Mouse (Mus musculus): ENCODE results near the gene Tnk1. TPM values are rescaled to one million over a fixed set of nuclear protein-coding genes. Genes with fewer than 3 reads are reported as not detected.

Tnk1 gene
- polyA plus RNA-seq, 1 experiment from 2014 or later: not detected

- under 1% methylated on average over 47 of the region's 52 CpGs for WGBS
- Histone ChIP-seq H3K4me2 (replicated peaks) (peak overlapping the region; percentile 99), H3K4me1 (replicated peaks; ENCODE audit: control insufficient read depth, insufficient read depth, low read length) (peaks cover 35% of the 10 kb centered on the region), H3K9ac (peak overlapping the region; percentile 98), H3K36me3 (replicated peaks; ENCODE audit: control insufficient read depth, insufficient read depth) (peaks cover 21% of the 10 kb centered on the region), H3K9me3 (ENCODE audit: control insufficient read depth, low read length) (no peaks in the 10 kb centered on the region), H3K27me3 (ENCODE audit: control insufficient read depth, insufficient read depth, low read length) (no peaks in the 10 kb centered on the region), H3K27ac (peak overlapping the region; percentile 98), H3K4me3 (replicated peaks; ENCODE audit: low read length) (peak overlapping the region; percentile 95)
- DNase-seq (ENCODE audit: low spot score) (peak; percentile 50), ATAC-seq (ENCODE audit: low FRiP score) (no peak)
Observed at GRCm38 (mm10) chr11:69836703-69837576, 21.6 kb downstream of the Tnk1 start.

DNA sequence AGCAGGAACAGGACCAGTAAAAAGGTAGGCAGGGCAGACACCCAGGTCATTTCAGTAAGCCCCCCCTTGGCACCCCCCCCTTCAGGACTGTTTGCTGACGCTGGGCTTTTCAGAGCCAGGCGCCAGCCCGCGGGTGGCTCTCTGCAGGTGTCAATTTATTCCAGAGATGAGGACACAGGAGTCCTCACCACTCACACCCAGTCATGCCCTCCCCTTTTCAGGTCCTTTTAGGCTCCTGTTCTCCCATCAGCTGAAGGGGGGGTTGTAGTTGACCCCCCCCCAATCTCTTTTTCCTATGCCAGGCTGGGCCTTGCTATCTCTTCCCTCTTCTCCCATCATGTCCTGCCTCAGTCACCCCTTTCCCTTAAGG is 22.6 kb downstream of the Tnk1 start:
- ATAC-seq (ENCODE audit: low FRiP score) (no peak), DNase-seq (ENCODE audit: low spot score) (no peak)
- peak overlapping the region; percentile 98 for H3K27ac ChIP-seq
- no peaks in the 10 kb centered on the region for H3K9me3 ChIP-seq (ENCODE audit: control insufficient read depth, low read length)
- H3K9ac ChIP-seq: peak overlapping the region; percentile 98
- H3K4me3 ChIP-seq (replicated peaks; ENCODE audit: low read length): peak overlapping the region; percentile 95
- WGBS: 0% methylated on average over 4 of the region's 4 CpGs
- peaks cover 35% of the 10 kb centered on the region for H3K4me1 ChIP-seq (replicated peaks; ENCODE audit: control insufficient read depth, insufficient read depth, low read length)
- peak overlapping the region; percentile 99 for H3K4me2 ChIP-seq (replicated peaks)
- no peaks in the 10 kb centered on the region for H3K27me3 ChIP-seq (ENCODE audit: control insufficient read depth, insufficient read depth, low read length)
- H3K36me3 ChIP-seq (replicated peaks; ENCODE audit: control insufficient read depth, insufficient read depth): peaks cover 29% of the 10 kb centered on the region

DNA sequence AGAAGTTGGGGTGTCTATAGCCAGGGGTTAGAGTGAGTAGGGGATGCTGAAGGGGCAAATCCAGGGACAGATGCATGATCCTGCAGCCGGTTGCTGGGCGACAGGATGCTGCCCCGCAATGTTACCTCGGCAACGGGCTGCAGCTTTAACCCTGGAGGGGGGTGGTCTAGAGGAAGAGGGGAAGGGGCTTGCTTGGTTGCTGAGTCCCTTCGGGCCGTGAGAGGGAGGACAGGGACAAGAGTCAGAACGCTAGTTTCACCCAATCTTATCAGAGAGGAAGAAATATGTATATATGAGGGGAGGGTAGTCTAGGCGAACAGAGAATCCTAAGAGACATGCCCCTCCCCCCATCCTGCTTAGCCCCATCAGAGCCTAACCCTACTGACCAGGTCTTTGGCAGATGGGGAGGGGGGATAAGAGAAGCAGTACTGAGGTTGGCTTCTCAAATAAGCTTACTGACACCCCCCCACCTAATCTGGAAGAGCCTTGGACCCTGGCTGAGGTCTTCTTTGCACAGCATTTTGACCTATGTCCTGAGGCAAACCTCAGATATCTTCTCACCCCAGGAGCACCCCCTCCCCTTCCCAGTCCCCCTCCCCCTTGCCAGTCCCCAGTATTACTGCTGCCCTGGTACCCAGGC is 23.1 kb downstream of the Tnk1 start:
- Histone ChIP-seq H3K27me3 (ENCODE audit: control insufficient read depth, insufficient read depth, low read length) (no peaks in the 10 kb centered on the region), H3K9me3 (ENCODE audit: control insufficient read depth, low read length) (no peaks in the 10 kb centered on the region), H3K9ac (peak overlapping the region; percentile 98), H3K27ac (peak overlapping the region; percentile 98), H3K4me2 (replicated peaks) (peak overlapping the region; percentile 99), H3K4me1 (replicated peaks; ENCODE audit: control insufficient read depth, insufficient read depth, low read length) (peaks cover 35% of the 10 kb centered on the region), H3K36me3 (replicated peaks; ENCODE audit: control insufficient read depth, insufficient read depth) (peaks cover 34% of the 10 kb centered on the region), H3K4me3 (replicated peaks; ENCODE audit: low read length) (peak overlapping the region; percentile 95)
- DNase-seq (ENCODE audit: low spot score) (no peak), ATAC-seq (ENCODE audit: low FRiP score) (no peak)
- WGBS: under 1% methylated on average over 9 of the region's 9 CpGs

- H3K36me3 ChIP-seq (replicated peaks; ENCODE audit: control insufficient read depth, insufficient read depth): peaks cover 44% of the 10 kb centered on the region
- peak overlapping the region; percentile 95 for H3K4me3 ChIP-seq (replicated peaks; ENCODE audit: low read length)
- no peak for DNase-seq (ENCODE audit: low spot score)
- no peaks in the 10 kb centered on the region for H3K9me3 ChIP-seq (ENCODE audit: control insufficient read depth, low read length)
- peak overlapping the region; percentile 98 for H3K9ac ChIP-seq
- ATAC-seq (ENCODE audit: low FRiP score): no peak
- H3K27me3 ChIP-seq (ENCODE audit: control insufficient read depth, insufficient read depth, low read length): no peaks in the 10 kb centered on the region
- WGBS: 6% methylated on average over 37 of the region's 48 CpGs
- H3K27ac ChIP-seq: peak overlapping the region; percentile 38; the same call in 1 of the 2 replicates
- peak overlapping the region; percentile 99 for H3K4me2 ChIP-seq (replicated peaks)
- H3K4me1 ChIP-seq (replicated peaks; ENCODE audit: control insufficient read depth, insufficient read depth, low read length): peaks cover 31% of the 10 kb centered on the region
Observed at GRCm38 (mm10) chr11:69834001-69834549, 24.5 kb downstream of the Tnk1 start.

GRCm38 (mm10) chr11:69833554-69833953 is 25.0 kb downstream of the Tnk1 start:
- H3K27ac ChIP-seq: no peak overlapping the region
- DNase-seq (ENCODE audit: low spot score) (no peak), ATAC-seq (ENCODE audit: low FRiP score) (no peak)
- 45% methylated on average over 8 of the region's 8 CpGs for WGBS
- H3K9ac ChIP-seq: peak overlapping the region; percentile 98
- peak overlapping the region; percentile 95 for H3K4me3 ChIP-seq (replicated peaks; ENCODE audit: low read length)
- no peaks in the 10 kb centered on the region for H3K27me3 ChIP-seq (ENCODE audit: control insufficient read depth, insufficient read depth, low read length)
- no peaks in the 10 kb centered on the region for H3K9me3 ChIP-seq (ENCODE audit: control insufficient read depth, low read length)
- peaks cover 26% of the 10 kb centered on the region for H3K4me1 ChIP-seq (replicated peaks; ENCODE audit: control insufficient read depth, insufficient read depth, low read length)
- H3K4me2 ChIP-seq (replicated peaks): peak overlapping the region; percentile 99
- H3K36me3 ChIP-seq (replicated peaks; ENCODE audit: control insufficient read depth, insufficient read depth): peaks cover 49% of the 10 kb centered on the region

DNA sequence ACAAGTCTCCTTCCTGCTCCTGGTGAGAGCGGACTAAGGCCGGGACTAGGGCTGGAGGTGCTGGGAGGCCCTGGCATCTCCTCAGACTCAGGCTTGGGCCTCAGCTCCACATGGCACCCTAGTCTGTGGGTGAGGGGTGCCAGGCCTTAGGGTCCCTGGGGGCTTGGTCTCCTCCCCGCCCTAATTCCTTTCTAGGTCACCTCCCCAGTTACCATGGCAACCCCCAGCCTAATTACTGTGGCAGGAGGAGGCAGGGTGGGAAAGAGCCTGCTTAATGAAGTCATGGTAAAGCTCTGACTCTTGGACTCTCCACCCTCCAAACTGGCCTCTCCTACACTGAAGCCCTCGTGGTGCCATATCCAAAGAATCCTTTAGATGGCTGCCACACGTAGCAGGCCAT is 29.7 kb downstream of the Tnk1 start:
- Histone ChIP-seq H3K4me1 (replicated peaks; ENCODE audit: control insufficient read depth, insufficient read depth, low read length) (peaks cover 3% of the 10 kb centered on the region), H3K4me2 (replicated peaks) (no peak overlapping the region), H3K4me3 (replicated peaks; ENCODE audit: low read length) (no peak overlapping the region), H3K27me3 (ENCODE audit: control insufficient read depth, insufficient read depth, low read length) (no peaks in the 10 kb centered on the region), H3K27ac (no peak overlapping the region), H3K9ac (no peak overlapping the region), H3K36me3 (replicated peaks; ENCODE audit: control insufficient read depth, insufficient read depth) (peaks cover 95% of the 10 kb centered on the region), H3K9me3 (ENCODE audit: control insufficient read depth, low read length) (no peaks in the 10 kb centered on the region)
- 55% methylated on average over 5 of the region's 5 CpGs for WGBS
- DNase-seq (ENCODE audit: low spot score): no peak
- no peak for ATAC-seq (ENCODE audit: low FRiP score)

GRCm38 (mm10) chr11:69823456-69823855 is 35.1 kb downstream of the Tnk1 start:
- no peaks in the 10 kb centered on the region for H3K4me1 ChIP-seq (replicated peaks; ENCODE audit: control insufficient read depth, insufficient read depth, low read length)
- H3K9me3 ChIP-seq (ENCODE audit: control insufficient read depth, low read length): no peaks in the 10 kb centered on the region
- H3K27me3 ChIP-seq (ENCODE audit: control insufficient read depth, insufficient read depth, low read length): no peaks in the 10 kb centered on the region
- WGBS: 69% methylated on average over 2 of the region's 2 CpGs
- no peak overlapping the region for H3K27ac ChIP-seq
- peaks cover 49% of the 10 kb centered on the region for H3K36me3 ChIP-seq (replicated peaks; ENCODE audit: control insufficient read depth, insufficient read depth)
- no peak for ATAC-seq (ENCODE audit: low FRiP score)
- DNase-seq (ENCODE audit: low spot score): no peak
- no peak overlapping the region for H3K4me2 ChIP-seq (replicated peaks)
- H3K4me3 ChIP-seq (replicated peaks; ENCODE audit: low read length): no peak overlapping the region
- no peak overlapping the region for H3K9ac ChIP-seq

DNA sequence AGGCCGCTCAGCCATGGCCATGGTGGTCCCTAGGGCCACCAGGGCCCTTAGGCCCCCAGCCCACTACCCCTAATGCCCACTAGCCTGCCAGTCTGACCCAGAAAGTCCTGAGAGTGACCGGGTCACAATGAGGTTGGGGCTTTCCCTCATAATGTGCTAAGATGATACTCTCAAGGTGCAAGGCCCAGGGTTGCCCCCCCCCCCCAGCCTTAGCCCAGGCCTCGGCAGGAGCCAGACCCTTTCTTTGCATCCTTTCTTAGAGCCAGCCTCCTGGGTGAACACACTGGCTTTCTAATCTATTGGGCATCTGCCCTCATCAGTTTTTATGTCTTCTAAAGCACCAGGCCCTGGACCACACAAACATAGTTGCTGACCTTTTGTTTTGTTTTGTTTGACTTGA is 36.5 kb downstream of the Tnk1 start, which contains the start of gene Spem1:
Spem1 (minus strand) TSS at position 101 of the 400 bp plus-strand sequence.
- Histone ChIP-seq H3K9me3 (ENCODE audit: control insufficient read depth, low read length) (no peaks in the 10 kb centered on the region), H3K4me1 (replicated peaks; ENCODE audit: control insufficient read depth, insufficient read depth, low read length) (no peaks in the 10 kb centered on the region), H3K4me3 (replicated peaks; ENCODE audit: low read length) (no peak within 1 kb of the TSS), H3K36me3 (replicated peaks; ENCODE audit: control insufficient read depth, insufficient read depth) (peaks cover 36% of the 10 kb centered on the region), H3K27me3 (ENCODE audit: control insufficient read depth, insufficient read depth, low read length) (no peaks in the 10 kb centered on the region), H3K27ac (no peak within 1 kb of the TSS), H3K9ac (no peak within 1 kb of the TSS), H3K4me2 (replicated peaks) (no peak within 1 kb of the TSS)
- ATAC-seq (ENCODE audit: low FRiP score) (no peak), DNase-seq (ENCODE audit: low spot score) (no peak)
- WGBS: 84% methylated on average over 3 of the region's 3 CpGs

DNA sequence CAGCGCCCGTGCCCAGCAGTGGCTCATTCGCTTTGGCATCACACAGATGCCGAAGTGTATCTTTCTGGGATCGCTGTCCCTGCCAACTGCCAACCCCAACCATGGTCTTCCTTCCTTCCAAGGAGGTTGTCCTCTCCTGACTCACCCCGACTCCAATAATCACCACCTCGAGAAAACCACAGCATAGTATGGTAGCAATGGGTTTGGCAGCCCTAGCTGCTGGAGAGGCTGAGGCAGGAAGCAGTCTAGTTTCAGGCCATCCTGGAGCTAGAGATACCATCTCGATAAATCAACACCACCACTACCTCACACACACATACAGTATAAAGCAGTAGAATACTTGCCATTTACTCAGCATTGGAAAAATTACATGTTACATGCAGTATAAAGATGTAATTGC is 39.7 kb downstream of the Tnk1 start:
- 93% methylated on average over 8 of the region's 8 CpGs for WGBS
- H3K9ac ChIP-seq: no peak overlapping the region
- DNase-seq (ENCODE audit: low spot score) (no peak), ATAC-seq (ENCODE audit: low FRiP score) (no peak)
- no peaks in the 10 kb centered on the region for H3K4me1 ChIP-seq (replicated peaks; ENCODE audit: control insufficient read depth, insufficient read depth, low read length)
- peaks cover 4% of the 10 kb centered on the region for H3K36me3 ChIP-seq (replicated peaks; ENCODE audit: control insufficient read depth, insufficient read depth)
- H3K9me3 ChIP-seq (ENCODE audit: control insufficient read depth, low read length): no peaks in the 10 kb centered on the region
- no peak overlapping the region for H3K4me2 ChIP-seq (replicated peaks)
- H3K4me3 ChIP-seq (replicated peaks; ENCODE audit: low read length): no peak overlapping the region
- no peaks in the 10 kb centered on the region for H3K27me3 ChIP-seq (ENCODE audit: control insufficient read depth, insufficient read depth, low read length)
- H3K27ac ChIP-seq: no peak overlapping the region

All from hindbrain, embryonic 14.5 days (tissue).